Mouse (Mus musculus): ENCODE data around the gene Cyfip2. TPM values are rescaled to one million over a fixed set of nuclear protein-coding genes. Genes with fewer than 3 reads are reported as not detected.

Cyfip2 gene
- polyA plus RNA-seq, 1 experiment = 85.4 TPM

DNA sequence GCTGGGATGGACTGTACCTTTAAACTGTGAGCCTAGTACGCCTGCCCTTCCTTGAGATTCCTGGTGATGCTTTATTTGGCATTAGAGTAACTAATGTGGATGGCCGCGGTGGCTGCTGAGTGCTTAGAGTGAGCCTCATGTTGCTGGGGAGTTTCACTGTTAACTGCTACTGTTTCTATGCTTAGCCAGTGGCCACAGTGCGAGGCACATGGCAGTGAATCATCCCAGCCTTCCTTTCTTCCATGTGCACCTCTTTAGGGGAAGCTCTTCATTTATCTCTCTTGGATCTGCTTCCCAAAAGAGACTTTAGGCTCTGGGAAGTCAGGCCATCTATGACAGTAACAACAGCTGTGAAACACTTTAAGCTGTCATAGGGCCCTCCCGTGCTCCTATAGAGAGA is 30.0 kb downstream of the Cyfip2 start:
- H3K27me3 ChIP-seq (ENCODE audit: control insufficient read depth, insufficient read depth, low read length) = no peaks in the 10 kb centered on the region; the same call in 1 of the 2 replicates
- H3K4me1 ChIP-seq (replicated peaks; ENCODE audit: control insufficient read depth, insufficient read depth, low read length) = no peaks in the 10 kb centered on the region
- H3K27ac ChIP-seq (ENCODE audit: control insufficient read depth, insufficient read depth, low read length) = no peak overlapping the region
- no peak overlapping the region for H3K4me3 ChIP-seq (ENCODE audit: control insufficient read depth, insufficient read depth, low read length)
- 95% methylated on average over 5 of the region's 5 CpGs for WGBS
- TF ChIP-seq CTCF (IDR thresholded peaks at IDR 0.05; ENCODE audit: borderline replicate concordance, control insufficient read depth, extremely low read depth, insufficient read depth, low read length, poor library complexity) (no peak), POLR2A (IDR thresholded peaks at IDR 0.05; ENCODE audit: control insufficient read depth, extremely low read depth, insufficient read depth, low read length, poor library complexity) (no peak)
- H3K36me3 ChIP-seq (ENCODE audit: control insufficient read depth, insufficient read depth, low read length) = peaks cover 89% of the 10 kb centered on the region
- DNase-seq = no peak

DNA sequence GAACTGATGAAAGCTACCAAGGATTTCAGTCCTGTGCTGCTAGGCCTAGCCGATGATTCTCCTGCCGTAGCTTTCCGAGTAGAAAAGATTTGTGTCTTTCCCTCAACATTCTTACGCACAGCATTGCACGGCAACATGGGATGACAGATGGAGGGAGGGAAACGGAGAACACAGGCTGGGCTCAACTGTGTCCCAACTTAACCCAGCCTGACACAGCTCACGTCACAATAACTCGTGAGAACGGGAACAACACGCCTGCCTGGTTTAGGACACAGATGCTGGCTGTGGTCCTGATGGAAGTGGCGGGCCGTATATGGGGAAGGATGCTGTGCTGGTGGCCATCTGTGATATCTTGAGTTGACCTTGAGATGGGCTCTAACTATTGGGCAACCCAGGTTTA is 34.0 kb downstream of the Cyfip2 start:
- H3K36me3 ChIP-seq (ENCODE audit: control insufficient read depth, insufficient read depth, low read length) = peaks cover 79% of the 10 kb centered on the region
- peaks cover 4% of the 10 kb centered on the region; the same call in 1 of the 2 replicates for H3K4me1 ChIP-seq (replicated peaks; ENCODE audit: control insufficient read depth, insufficient read depth, low read length)
- no peak for TF ChIP-seq CTCF (IDR thresholded peaks at IDR 0.05; ENCODE audit: borderline replicate concordance, control insufficient read depth, extremely low read depth, insufficient read depth, low read length, poor library complexity)
- no peak for TF ChIP-seq POLR2A (IDR thresholded peaks at IDR 0.05; ENCODE audit: control insufficient read depth, extremely low read depth, insufficient read depth, low read length, poor library complexity)

DNA sequence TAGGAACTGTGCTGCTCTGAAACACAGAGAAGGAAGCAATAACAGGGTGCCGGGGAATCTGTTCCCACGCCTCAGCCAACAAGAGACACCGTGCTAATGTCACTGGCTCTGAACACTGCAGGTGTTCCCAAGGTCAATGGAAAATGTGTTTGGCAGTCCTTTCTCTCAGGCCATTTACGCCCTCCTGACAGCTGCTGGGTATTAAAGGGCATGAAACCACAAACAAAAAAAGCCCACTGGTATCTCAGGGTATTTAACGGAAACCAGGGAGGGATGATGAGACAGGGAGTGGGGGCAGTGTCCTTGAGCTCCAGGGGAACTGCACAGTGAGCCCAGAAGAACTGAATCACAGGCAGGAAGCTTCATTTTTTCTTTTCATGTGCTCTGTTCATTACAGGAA is 34.5 kb downstream of the Cyfip2 start:
- Histone ChIP-seq H3K4me1 (replicated peaks; ENCODE audit: control insufficient read depth, insufficient read depth, low read length) (peaks cover 4% of the 10 kb centered on the region; the same call in 1 of the 2 replicates), H3K27ac (ENCODE audit: control insufficient read depth, insufficient read depth, low read length) (no peak overlapping the region), H3K4me3 (ENCODE audit: control insufficient read depth, insufficient read depth, low read length) (no peak overlapping the region), H3K27me3 (ENCODE audit: control insufficient read depth, insufficient read depth, low read length) (no peaks in the 10 kb centered on the region; the same call in 1 of the 2 replicates), H3K36me3 (ENCODE audit: control insufficient read depth, insufficient read depth, low read length) (peaks cover 79% of the 10 kb centered on the region)
- no peak for TF ChIP-seq POLR2A (IDR thresholded peaks at IDR 0.05; ENCODE audit: control insufficient read depth, extremely low read depth, insufficient read depth, low read length, poor library complexity)
- no peak for TF ChIP-seq CTCF (IDR thresholded peaks at IDR 0.05; ENCODE audit: borderline replicate concordance, control insufficient read depth, extremely low read depth, insufficient read depth, low read length, poor library complexity)
- no peak for DNase-seq
- 95% methylated on average over 5 of the region's 5 CpGs for WGBS

More for the DNA sequence above, 34.0 kb downstream of the Cyfip2 start:
- H3K27me3 ChIP-seq (ENCODE audit: control insufficient read depth, insufficient read depth, low read length) = no peaks in the 10 kb centered on the region; the same call in 1 of the 2 replicates
- DNase-seq = no peak
- H3K27ac ChIP-seq (ENCODE audit: control insufficient read depth, insufficient read depth, low read length) = no peak overlapping the region
- 96% methylated on average over 12 of the region's 12 CpGs for WGBS
- no peak overlapping the region for H3K4me3 ChIP-seq (ENCODE audit: control insufficient read depth, insufficient read depth, low read length)

DNA sequence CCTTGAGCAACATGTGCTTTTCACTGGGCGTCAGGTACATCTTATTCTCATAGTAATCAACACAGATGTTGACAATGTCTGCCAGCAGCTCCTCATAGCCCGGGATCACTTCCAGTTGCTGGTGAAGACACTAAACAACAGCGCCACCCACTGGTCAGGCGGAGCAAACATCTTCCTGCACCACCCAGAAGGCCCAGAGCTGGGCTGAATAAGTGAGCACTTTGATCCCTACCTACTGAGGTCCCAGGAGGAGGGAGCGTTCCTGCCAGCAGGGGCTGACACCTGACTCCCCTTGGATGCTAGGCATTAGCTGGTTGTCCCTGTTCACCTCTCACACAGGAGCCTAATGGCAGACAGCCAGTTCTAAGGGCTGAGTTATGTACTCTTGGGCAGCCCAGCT is 35.9 kb downstream of the Cyfip2 start:
- no peak overlapping the region for H3K27ac ChIP-seq (ENCODE audit: control insufficient read depth, insufficient read depth, low read length)
- peaks cover 79% of the 10 kb centered on the region for H3K36me3 ChIP-seq (ENCODE audit: control insufficient read depth, insufficient read depth, low read length)
- TF ChIP-seq CTCF (IDR thresholded peaks at IDR 0.05; ENCODE audit: borderline replicate concordance, control insufficient read depth, extremely low read depth, insufficient read depth, low read length, poor library complexity) (0 out of 2 replicates have a peak, but pooled peaks have one; percentile 72), POLR2A (IDR thresholded peaks at IDR 0.05; ENCODE audit: control insufficient read depth, extremely low read depth, insufficient read depth, low read length, poor library complexity) (no peak)
- no peaks in the 10 kb centered on the region for H3K27me3 ChIP-seq (ENCODE audit: control insufficient read depth, insufficient read depth, low read length)
- H3K4me3 ChIP-seq (ENCODE audit: control insufficient read depth, insufficient read depth, low read length) = no peak overlapping the region
- H3K4me1 ChIP-seq (replicated peaks; ENCODE audit: control insufficient read depth, insufficient read depth, low read length) = peaks cover 4% of the 10 kb centered on the region; the same call in 1 of the 2 replicates
- peak; percentile 56 for DNase-seq
- 86% methylated on average over 5 of the region's 5 CpGs for WGBS

DNA sequence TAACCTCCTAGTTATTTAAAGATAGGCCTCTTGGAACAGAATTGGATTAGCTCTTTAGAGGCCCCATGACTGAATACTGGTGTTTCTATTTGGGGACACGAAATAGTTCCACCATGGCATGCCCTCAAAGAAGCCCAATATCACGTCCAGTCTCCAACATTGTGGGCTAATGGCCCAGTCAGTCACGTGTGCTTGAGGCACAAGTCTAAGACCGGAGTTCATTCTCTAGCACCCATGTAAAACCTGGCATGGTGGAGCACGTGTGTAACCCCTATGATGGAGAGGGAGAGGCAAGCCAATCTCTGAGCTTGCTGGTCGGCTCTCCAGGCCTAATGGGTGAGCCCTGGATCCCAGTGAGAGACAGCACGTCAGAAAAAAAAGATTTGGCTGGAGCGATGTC is 36.5 kb downstream of the Cyfip2 start:
- H3K27me3 ChIP-seq (ENCODE audit: control insufficient read depth, insufficient read depth, low read length) = no peaks in the 10 kb centered on the region
- no peak for TF ChIP-seq CTCF (IDR thresholded peaks at IDR 0.05; ENCODE audit: borderline replicate concordance, control insufficient read depth, extremely low read depth, insufficient read depth, low read length, poor library complexity)
- no peak for TF ChIP-seq POLR2A (IDR thresholded peaks at IDR 0.05; ENCODE audit: control insufficient read depth, extremely low read depth, insufficient read depth, low read length, poor library complexity)
- no peak overlapping the region for H3K27ac ChIP-seq (ENCODE audit: control insufficient read depth, insufficient read depth, low read length)
- H3K36me3 ChIP-seq (ENCODE audit: control insufficient read depth, insufficient read depth, low read length) = peaks cover 82% of the 10 kb centered on the region
- DNase-seq = no peak
- H3K4me1 ChIP-seq (replicated peaks; ENCODE audit: control insufficient read depth, insufficient read depth, low read length) = peaks cover 4% of the 10 kb centered on the region; the same call in 1 of the 2 replicates
- 95% methylated on average over 8 of the region's 8 CpGs for WGBS
- no peak overlapping the region for H3K4me3 ChIP-seq (ENCODE audit: control insufficient read depth, insufficient read depth, low read length)

DNA sequence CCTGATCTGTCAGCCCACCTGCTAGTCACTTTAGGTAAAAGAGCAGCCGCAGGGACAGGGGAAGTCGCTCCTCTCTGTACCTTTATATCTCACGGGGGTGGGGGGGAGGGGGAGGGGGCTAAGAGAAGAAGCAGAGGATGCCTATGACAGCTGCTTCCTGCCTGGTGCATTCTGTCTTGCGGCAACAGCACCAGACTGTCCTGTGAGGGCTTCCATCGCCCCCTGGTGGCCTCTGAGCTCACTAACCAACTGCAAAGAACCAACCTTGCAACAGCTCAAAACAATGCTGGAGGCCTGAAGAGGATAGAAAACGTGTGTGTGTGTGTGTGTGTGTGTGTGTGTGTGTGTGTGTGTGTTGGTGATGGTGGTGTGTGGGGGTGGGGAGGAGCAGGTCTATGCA is 37.4 kb downstream of the Cyfip2 start:
- TF ChIP-seq CTCF (IDR thresholded peaks at IDR 0.05; ENCODE audit: borderline replicate concordance, control insufficient read depth, extremely low read depth, insufficient read depth, low read length, poor library complexity) = peak; percentile 89; the same call in 1 of the 2 replicates
- TF ChIP-seq POLR2A (IDR thresholded peaks at IDR 0.05; ENCODE audit: control insufficient read depth, extremely low read depth, insufficient read depth, low read length, poor library complexity) = no peak
- H3K36me3 ChIP-seq (ENCODE audit: control insufficient read depth, insufficient read depth, low read length) = peaks cover 81% of the 10 kb centered on the region

DNA sequence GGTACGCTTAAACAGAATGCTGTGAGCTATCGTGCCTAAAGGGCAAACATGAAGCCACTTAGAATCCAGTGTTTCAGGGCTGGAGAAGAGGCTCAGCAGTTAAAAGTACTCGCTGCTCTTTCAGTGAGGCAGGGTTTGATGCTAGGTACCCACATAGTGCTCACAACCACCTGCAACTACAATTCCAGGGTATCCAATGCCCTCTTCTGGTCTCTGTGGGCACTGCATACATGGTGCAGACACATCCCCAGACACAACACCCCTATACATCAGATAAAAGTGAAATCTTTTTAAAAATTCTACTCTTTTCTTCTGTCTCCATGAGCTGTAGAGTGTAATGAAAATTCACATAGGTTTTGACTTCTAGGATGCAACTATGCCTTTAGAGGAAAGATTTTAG is 38.7 kb downstream of the Cyfip2 start:
- no peak overlapping the region for H3K4me3 ChIP-seq (ENCODE audit: control insufficient read depth, insufficient read depth, low read length)
- no peaks in the 10 kb centered on the region for H3K27me3 ChIP-seq (ENCODE audit: control insufficient read depth, insufficient read depth, low read length)
- H3K27ac ChIP-seq (ENCODE audit: control insufficient read depth, insufficient read depth, low read length) = no peak overlapping the region
- peaks cover 82% of the 10 kb centered on the region for H3K36me3 ChIP-seq (ENCODE audit: control insufficient read depth, insufficient read depth, low read length)
- no peak for DNase-seq
- WGBS = 98% methylated on average over 3 of the region's 3 CpGs
- H3K4me1 ChIP-seq (replicated peaks; ENCODE audit: control insufficient read depth, insufficient read depth, low read length) = peaks cover 4% of the 10 kb centered on the region; the same call in 1 of the 2 replicates
- TF ChIP-seq POLR2A (IDR thresholded peaks at IDR 0.05; ENCODE audit: control insufficient read depth, extremely low read depth, insufficient read depth, low read length, poor library complexity) (no peak), CTCF (IDR thresholded peaks at IDR 0.05; ENCODE audit: borderline replicate concordance, control insufficient read depth, extremely low read depth, insufficient read depth, low read length, poor library complexity) (no peak)

More for the DNA sequence above, 37.4 kb downstream of the Cyfip2 start:
- peak; percentile 92 for DNase-seq
- under 1% methylated on average over 6 of the region's 6 CpGs for WGBS
- Histone ChIP-seq H3K4me3 (ENCODE audit: control insufficient read depth, insufficient read depth, low read length) (no peak overlapping the region), H3K27me3 (ENCODE audit: control insufficient read depth, insufficient read depth, low read length) (no peaks in the 10 kb centered on the region), H3K27ac (ENCODE audit: control insufficient read depth, insufficient read depth, low read length) (no peak overlapping the region), H3K4me1 (replicated peaks; ENCODE audit: control insufficient read depth, insufficient read depth, low read length) (peaks cover 4% of the 10 kb centered on the region; the same call in 1 of the 2 replicates)
